Mouse (Mus musculus): Measurements from ENCODE around the gene Sorbs2. TPM values are rescaled to one million over a fixed set of nuclear protein-coding genes. Genes with fewer than 3 reads are reported as not detected.

Sorbs2 gene
- polyA plus RNA-seq, 1 experiment: not detected

DNA sequence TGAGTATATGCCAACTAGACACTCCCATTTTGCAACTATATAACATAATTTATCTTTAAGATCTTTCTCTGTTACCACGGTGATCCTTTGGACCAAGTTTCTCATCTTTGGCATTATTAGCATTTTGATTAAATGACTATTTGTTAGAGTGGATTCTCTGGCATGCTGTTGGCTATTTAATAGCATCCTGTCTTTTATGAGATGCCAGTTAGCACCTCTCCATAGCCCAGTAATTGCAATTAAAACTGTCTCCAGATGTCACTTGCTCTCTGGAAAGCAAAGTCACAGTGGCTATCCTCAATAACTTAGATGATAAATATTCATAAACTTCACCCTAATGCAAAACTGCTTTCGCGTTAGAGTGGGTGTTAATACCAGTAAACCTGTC, 170.3 kb downstream of the Sorbs2 start:
- no peak for TF ChIP-seq GATA1 (IDR thresholded peaks at IDR 0.05; ENCODE audit: low read length)

DNA sequence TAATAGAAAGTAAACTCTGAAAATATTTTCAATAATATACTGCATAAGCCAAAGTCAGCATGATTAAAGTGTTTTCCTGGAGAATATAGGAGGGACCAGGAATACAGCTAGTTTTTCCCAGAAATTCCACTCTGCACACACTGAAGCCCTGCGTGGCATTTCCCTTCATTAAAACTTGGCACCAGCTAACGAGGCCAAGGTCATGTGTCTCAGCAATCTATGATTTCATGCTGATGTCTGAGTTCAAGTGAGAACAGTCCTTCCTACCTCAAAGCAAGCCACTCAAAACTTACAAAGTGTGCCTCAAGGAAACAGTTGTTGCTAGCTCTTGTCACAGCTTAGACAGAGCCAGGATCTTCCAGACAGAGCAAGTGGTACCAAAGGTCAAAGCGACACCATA, 173.6 kb downstream of the Sorbs2 start:
- TF ChIP-seq GATA1 (IDR thresholded peaks at IDR 0.05; ENCODE audit: low read length): no peak

DNA sequence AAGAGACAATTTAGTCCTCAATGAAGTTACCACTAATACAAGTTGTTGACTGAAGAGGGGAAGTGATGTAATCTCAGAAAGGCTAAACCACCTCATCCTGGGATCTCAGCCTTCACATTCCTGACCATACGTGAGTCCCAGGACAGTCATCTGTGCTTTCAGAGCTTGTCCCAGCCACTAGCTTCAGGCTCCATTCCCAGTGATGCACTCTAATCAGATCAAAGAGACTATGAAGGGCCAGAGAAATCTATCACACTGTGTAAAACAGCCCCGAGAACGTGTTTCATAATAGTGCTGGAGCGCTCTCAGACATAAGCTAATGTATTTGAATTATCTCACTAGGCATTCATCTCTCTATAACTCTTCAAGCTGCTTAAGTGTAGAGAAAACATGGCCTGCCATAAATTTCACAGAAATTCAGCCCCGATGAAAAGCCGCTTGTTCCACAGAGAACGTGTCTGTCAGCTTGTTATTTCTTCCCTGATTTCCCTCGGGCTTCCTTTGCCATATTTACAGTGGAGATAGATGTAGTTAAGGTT, 175.3 kb downstream of the Sorbs2 start:
- no peak for TF ChIP-seq GATA1 (IDR thresholded peaks at IDR 0.05; ENCODE audit: low read length)

DNA sequence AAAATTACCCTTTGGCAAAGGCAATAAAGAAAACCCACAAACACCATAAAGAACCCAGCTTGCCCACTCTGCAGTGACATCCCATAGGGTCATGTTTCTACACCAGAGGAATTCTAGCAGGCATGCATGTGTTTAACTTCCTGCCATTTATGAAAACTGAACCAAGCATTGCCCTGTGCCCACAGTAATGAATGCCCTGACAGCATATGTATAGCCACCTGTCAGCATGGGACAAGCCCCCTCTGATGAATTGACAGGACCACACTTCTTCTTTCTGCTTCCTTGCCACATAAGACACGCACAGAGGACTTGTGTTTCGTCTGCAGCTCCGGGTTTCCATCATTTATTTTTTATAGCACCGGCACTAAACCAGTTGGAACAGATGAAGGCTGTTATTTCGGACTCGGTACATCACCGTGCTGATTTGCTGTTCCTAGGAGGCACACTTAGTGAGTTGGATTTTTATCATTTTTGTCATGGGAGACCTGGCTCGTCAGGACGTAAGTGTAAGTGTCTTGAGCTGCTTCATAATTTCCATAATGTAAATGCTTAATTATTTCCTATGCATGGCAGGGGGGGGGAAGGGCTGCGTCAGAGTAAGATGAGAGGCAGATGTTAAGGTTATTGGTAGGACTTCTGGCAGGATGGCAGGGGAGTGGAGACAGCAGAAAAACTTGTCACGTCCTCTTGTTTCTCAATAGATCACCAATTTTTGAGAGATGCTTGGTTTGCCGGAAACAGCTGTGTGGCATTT, 180.5 kb downstream of the Sorbs2 start:
- no peak for TF ChIP-seq GATA1 (IDR thresholded peaks at IDR 0.05; ENCODE audit: low read length)

DNA sequence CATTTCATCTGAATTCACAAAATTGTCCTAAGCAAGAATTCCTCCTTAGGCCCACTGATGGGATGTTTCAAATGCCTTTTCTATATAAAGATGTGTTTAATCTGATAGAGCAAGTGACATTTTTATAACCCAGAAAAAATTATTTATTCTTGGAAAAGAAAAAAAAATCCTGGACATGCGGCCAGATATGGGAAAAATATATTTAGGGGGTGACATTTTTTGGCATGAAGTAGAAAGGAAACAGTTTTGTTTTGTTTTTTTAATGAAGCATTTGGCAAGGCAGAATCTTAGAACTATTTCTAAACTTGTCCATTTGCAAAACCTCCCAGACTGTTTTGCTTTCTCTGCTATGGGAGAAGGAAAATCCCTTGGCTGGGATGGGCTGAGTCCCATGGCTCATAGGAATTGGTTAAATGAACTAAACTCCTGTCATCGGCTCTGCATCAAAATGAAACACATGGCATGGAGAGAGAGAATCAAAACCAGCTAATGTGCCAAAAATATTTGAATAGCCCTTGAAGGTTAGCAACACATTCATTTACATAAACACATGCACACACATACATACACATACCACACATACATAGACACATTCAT, 182.1 kb downstream of the Sorbs2 start:
- no peak for TF ChIP-seq GATA1 (IDR thresholded peaks at IDR 0.05; ENCODE audit: low read length)

DNA sequence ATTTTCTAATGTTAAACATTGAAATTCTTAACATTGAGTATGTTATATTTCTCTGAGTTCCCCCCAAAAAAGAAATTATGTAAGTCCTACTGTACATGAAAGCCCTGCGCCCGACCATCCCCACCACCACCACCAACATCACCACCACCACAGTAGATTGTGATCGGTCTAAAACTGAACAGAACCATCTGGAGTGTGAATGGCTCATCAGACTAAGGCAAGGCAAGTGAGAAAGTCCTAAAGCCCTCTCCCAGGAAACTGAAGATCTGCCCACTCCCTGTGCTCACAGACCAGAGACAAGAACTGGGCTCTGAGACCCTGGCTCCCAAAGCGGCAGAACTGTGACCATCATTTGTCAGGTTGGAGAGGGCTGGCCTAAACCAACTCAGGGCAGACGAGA, 192.5 kb downstream of the Sorbs2 start:
- no peak for TF ChIP-seq GATA1 (IDR thresholded peaks at IDR 0.05; ENCODE audit: low read length)

DNA sequence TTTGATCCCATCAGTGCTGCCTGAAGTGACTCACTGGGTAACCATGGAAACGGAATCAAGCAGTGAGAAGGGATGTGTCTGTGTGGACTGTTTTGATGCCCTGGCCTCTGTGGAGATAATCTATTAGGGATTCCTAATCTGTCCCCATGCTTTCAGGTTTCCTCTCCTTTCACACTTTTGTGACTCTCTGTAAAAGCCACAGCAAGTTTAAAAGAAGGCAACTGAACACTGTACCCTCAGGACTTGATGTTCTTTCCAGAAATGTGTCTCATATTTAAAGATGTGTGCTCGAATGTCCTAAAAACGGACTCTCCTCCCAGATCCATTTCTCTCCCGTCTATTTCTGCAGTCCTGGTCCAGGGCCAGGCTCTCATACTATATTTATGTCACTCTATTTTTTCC, 196.1 kb downstream of the Sorbs2 start:
- TF ChIP-seq GATA1 (IDR thresholded peaks at IDR 0.05; ENCODE audit: low read length): no peak

DNA sequence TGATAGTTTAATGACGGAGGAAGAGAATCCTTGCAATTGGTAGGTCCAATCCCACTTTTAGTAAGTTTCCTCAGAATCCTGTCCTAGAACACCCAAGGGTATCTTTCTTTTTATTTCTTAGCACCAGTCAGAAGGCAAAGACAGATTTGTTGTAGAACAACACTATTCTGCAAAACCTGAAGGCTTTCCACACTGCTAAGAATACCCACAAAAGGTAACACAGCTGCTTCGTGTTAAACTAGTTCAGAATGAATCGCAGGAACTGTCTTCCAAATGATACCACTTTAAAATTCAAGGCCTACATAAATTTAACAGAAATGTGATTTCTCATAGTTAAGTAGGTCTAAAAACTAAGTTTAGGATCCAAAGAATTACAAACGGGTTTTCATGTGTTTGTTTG, 201.5 kb downstream of the Sorbs2 start:
- no peak for TF ChIP-seq GATA1 (IDR thresholded peaks at IDR 0.05; ENCODE audit: low read length)

DNA sequence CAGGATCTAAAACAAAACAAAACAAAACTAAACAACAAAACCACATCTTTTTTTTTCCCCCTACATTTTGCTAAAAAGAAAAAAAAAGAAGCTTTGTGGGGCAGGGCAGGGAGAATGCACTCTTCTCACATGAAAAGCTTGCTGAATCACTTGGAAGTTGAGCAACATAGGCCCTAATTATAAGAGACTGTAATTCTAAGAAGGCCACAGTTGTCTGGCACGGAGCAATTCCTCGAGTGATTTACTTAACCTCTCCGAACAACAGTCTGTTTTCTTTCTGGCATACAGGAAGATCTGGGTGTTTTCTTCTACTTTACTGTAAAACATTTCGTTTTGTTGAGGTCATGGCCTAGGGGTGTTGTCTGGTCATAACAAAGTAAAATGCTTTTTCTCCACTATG, 202.1 kb downstream of the Sorbs2 start:
- no peak for TF ChIP-seq GATA1 (IDR thresholded peaks at IDR 0.05; ENCODE audit: low read length)

DNA sequence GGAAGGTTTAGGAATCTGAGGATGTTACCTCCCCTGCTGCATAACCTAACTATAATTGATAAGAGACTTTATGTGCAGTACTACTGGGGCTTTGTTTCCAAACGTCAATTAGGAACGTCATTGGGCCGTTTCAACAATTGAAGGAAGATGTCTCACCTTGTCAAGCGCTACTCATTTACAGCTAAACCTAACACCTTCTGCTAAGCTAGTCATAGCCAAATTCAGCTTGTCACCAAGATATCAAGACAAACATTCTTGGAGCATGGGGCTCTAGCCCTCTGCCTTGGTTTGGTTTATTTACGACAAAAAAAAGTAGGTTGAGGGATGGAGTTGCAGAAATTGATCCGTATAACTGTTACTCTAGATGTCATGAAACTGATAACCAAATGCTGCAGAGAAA, 205.0 kb downstream of the Sorbs2 start:
- TF ChIP-seq GATA1 (IDR thresholded peaks at IDR 0.05; ENCODE audit: low read length): no peak

DNA sequence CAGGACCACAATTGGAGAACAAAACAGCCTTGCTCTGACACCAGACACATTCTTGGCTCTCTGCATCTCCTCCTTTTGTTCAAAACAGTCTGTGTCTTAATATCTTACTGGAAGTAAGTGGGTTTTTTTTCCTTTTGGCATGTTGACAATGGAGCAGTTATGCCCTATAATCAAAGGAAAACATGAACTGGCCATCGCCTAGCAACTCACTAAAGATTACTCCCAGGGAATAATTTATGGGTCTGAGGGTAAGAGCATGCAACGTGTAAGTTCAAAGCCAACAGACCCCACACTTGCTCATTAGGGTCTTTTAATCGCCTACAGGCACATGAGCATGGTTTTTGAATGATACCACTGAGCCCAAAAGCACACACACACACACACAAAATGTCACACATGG, 207.2 kb downstream of the Sorbs2 start:
- no peak for TF ChIP-seq GATA1 (IDR thresholded peaks at IDR 0.05; ENCODE audit: low read length)

DNA sequence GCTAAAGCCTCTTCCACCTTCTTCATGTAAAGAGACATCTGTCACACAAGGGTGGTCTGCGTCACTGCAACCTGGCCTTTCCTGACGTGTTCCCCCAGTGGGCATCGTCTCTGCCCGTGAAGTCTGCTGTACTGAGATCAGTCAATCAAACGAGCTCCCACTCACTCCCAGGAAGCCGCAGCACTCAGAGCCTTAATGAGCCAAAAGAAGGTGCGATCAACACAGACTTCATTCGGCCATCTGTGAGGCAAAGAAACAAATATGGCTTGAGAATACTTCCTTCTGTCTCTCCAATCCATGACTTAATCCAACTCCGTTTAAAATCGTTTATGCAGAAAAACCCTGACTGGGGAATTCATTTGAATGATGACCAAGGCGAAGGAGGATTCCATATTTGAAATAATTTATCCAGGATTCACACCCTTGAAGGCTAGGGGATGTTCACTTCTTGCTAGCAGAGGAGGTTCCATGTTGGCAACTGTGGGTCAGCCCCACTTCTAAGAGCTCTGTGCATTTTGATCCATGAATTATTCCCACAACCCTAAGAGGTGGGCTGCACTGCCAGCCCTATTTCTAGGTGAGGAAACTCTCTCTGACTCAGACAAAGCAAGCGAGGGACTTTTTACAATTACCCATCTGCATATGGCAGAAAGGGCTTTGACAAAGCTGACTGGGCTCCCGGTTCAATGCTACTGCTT, 207.9 kb downstream of the Sorbs2 start:
- TF ChIP-seq GATA1 (IDR thresholded peaks at IDR 0.05; ENCODE audit: low read length): no peak

DNA sequence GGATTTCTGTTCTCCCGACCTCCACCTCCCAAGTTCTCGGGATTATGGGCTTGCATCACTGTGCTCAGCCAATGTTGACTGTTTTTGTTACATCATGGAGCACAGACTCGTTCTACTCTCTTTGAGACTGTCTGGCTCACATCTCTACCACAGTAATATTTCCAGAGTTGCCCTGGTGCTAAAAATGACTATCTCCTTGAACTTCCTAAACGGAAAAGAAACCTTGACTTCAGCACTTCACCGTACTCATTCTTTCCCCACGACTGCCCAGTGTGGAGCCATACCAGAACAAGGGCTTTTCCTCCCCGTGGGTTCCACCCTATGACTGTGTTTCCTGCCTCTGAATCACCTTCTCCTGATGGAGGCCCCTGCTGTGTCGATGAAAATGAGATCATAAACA, 212.2 kb downstream of the Sorbs2 start:
- TF ChIP-seq GATA1 (IDR thresholded peaks at IDR 0.05; ENCODE audit: low read length): no peak

DNA sequence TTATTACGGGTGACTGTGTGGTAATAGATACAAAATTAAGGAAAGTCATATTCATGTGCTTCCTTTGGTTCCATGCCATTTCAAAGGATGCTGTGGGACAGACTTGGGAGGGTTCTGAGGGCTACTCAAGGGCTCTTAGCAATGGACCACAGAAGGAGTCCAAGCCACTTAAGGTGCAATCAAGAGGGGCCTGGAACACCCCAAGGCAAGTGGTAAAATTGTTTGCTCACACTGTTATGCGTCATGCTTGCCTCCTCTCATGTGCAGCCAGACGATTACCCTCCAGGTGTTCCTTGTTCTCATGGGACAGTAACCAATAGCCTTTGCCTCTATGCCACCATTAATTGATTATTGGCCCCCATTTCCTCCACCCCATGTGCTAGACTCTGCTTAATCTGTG, 216.6 kb downstream of the Sorbs2 start:
- TF ChIP-seq GATA1 (IDR thresholded peaks at IDR 0.05; ENCODE audit: low read length): no peak

DNA sequence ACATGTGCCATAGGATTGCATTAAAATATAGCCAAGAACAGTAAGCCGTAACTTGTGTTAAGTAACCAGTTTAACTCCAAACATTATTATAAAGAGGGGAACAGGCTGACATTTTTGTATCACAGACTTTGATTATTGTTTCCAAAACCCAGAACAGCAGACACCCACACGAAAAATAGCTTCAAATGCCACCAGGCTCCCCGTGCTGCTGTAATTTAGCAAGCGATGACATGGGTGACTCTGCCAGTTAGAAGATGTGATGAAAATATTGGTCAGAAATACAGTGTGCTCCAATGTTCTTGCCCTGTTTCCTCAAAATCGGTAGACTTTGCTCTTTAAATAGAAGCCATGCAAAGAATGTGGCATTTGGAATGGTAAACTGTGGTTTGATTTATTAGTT, 217.7 kb downstream of the Sorbs2 start:
- no peak for TF ChIP-seq GATA1 (IDR thresholded peaks at IDR 0.05; ENCODE audit: low read length)

DNA sequence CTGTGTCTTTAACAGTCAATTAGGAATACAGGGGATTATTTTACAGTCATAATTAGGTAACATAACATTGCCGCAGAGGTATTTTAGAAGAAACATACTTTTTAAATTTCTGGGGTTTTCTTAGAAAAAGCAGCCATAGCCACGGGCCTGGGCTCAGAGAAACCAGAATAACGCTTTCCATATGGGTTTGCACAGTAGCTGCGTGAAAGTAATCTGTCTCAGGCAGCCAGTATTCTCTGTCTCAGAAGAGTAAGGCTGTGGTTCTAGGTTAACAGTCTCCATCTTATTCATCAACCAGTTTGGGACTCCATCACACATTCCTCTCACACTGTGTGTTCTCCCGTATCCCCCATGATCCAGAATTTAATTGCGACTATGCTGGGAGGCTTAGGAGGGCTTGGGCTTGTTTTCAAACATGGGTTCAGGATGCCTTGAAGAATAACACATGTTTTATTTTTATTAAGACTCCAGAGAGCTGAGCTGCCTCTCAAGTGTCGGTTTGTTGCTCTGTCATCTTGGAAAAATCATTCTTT, 222.3 kb downstream of the Sorbs2 start:
- no peak for TF ChIP-seq GATA1 (IDR thresholded peaks at IDR 0.05; ENCODE audit: low read length)
